Mouse (Mus musculus) limb, embryonic 12.5 days (tissue): ENCODE data around the gene Oit3. TPM values are rescaled to one million over a fixed set of nuclear protein-coding genes. Genes with fewer than 3 reads are reported as not detected.

Experiments
- ATAC-seq: fragments of 200-750 bp; cut with Nextera tagmentation; 2 replicates; pipeline ENCODE4 v1.8.0; 2017; ENCODE audit warnings: low read depth, moderate TSS enrichment; ENCODE audit not compliant: insufficient number of reproducible peaks, insufficient read depth, low FRiP score, low TSS enrichment
- H3K27ac ChIP-seq: fragments of 300-500 bp; sonication (generic); 2 replicates; pipeline ENCODE4 v1.5.1; 2016; ENCODE audit warnings: mild to moderate bottlenecking, moderate library complexity
- H3K27me3 ChIP-seq: fragments of 300-500 bp; sonication (generic); 2 replicates; pipeline ENCODE4 v1.6.1; 2016; ENCODE audit warnings: mild to moderate bottlenecking, moderate library complexity
- H3K36me3 ChIP-seq: fragments of 300-500 bp; sonication (generic); 2 replicates; pipeline ENCODE4 v1.6.1; 2016; ENCODE audit warnings: mild to moderate bottlenecking, moderate library complexity
- H3K4me1 ChIP-seq: fragments of 300-500 bp; sonication (generic); replicated peaks from 2 replicates; pipeline ENCODE4 v1.6.1; 2016
- H3K4me2 ChIP-seq: fragments of 300-500 bp; sonication (generic); 2 replicates; pipeline ENCODE4 v1.6.1; 2016; ENCODE audit warnings: mild to moderate bottlenecking, moderate library complexity
- H3K4me3 ChIP-seq: fragments of 300-500 bp; sonication (generic); replicated peaks from 2 replicates; pipeline ENCODE4 v1.5.1; 2016; ENCODE audit warnings: mild to moderate bottlenecking
- H3K9ac ChIP-seq: fragments of 300-500 bp; sonication (generic); replicated peaks from 2 replicates; pipeline ENCODE4 v1.6.1; 2016; ENCODE audit warnings: mild to moderate bottlenecking, moderate library complexity
- H3K9me3 ChIP-seq: fragments of 300-500 bp; sonication (generic); 2 replicates; pipeline ENCODE4 v1.6.1; 2016; ENCODE audit warnings: mild to moderate bottlenecking, moderate library complexity
- WGBS: fragments of 180-500 bp; shearing (Covaris S2); methylation state at CpG from one replicate; pipeline ENCODE4 v1.1.7; 2016; 5-methylcytosine and 5-hydroxymethylcytosine counted together
- polyA plus RNA-seq: library from polyadenylated mRNA; unstranded; fragments of >200 nt; fragmentation: Nextera tagmentation; extraction: Ambion mirVana; gene quantifications from 2 replicates; pipeline ENCODE4 v1.2.1, GENCODE M21; 2016

Oit3 gene
- polyA plus RNA-seq, 1 experiment from 2014 or later: 1.5 TPM

DNA sequence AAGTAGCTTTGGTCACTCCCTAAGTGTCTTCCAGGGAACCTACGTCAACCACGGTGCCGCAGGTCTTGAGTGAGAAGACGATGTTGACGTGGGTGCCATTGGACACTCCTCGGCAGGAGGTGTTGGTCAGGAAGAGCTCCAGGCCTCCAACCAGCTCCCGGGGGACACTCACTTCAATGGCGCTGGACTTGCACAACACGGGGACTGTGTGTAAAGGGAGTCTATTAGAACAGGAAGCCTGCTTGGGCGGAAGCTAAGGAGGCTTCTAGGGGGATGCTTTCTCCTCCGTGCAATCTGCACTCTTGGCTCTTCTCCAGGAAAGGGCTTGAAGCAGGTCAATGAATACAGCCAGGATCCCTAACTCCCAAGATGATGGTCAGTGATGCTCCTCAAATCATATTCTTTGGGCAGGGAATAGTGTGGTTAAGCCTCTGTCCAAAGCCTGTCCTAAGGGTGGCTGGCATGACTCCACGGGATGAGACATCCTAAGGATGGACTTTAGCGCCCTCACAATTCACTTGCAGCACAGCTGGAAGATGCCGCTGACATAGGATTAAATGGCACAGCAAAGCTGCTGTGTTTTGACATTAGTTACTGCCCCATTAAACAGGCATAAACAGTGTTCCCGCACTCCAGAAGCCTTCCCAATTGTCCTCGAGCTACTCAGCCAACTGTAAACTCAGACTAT lies 12.0 kb downstream of the Oit3 start:
- Histone ChIP-seq H3K4me1 (0 out of 2 replicates have a peak, but pooled peaks cover 2% of the 10 kb centered on the region), H3K27me3 (no peaks in the 10 kb centered on the region), H3K9ac (no peak overlapping the region), H3K27ac (no peak overlapping the region), H3K4me2 (no peak overlapping the region), H3K36me3 (no peaks in the 10 kb centered on the region), H3K9me3 (no peaks in the 10 kb centered on the region), H3K4me3 (no peak overlapping the region)
- WGBS: 81% methylated on average over 16 of the region's 16 CpGs
- ATAC-seq: no peak

DNA sequence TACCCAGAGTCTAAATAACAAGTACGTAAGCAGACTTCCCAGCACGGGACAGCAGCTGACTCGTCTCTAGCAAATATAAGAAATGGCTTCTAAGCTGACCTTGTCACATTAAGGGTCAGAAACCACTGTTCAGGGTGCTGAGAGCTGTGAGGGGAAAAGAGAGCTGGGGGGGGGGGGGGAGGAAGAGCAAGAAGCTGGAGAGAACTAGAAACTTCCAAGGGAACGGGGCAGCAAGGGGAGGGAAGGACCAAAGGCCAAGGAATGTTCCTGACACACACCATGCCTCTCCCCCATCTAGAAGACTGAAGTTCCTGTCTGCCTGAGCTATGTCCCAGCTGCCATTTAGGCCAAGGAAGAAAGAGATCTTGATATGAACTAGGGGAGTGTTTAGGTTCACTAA lies 15.2 kb downstream of the Oit3 start:
- Histone ChIP-seq H3K4me3 (no peak overlapping the region), H3K36me3 (no peaks in the 10 kb centered on the region), H3K27ac (no peak overlapping the region), H3K9ac (no peak overlapping the region), H3K27me3 (no peaks in the 10 kb centered on the region), H3K4me2 (no peak overlapping the region), H3K4me1 (0 out of 2 replicates have a peak, but pooled peaks cover 4% of the 10 kb centered on the region), H3K9me3 (no peaks in the 10 kb centered on the region)
- ATAC-seq: no peak
- WGBS: 82% methylated on average over 4 of the region's 4 CpGs

DNA sequence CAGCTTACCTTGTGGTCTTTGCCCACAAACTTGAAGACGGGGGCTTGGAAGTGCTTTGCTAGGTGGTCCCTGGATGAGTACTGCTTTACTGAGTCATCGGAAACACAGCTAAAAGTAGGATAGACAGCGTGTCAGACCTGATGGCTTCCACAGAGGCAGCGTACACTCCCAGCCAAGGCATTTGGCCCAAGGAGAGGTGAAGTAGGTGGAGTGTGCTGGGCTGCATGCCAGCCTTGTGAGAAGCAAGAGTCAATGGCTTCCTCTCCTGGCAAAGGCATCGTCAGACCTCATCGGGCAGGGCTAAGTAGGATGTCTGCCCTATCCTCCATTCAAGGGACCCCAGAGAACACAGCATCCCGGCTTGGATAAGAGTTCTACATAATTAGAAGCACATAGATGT lies 16.2 kb downstream of the Oit3 start:
- no peaks in the 10 kb centered on the region for H3K27me3 ChIP-seq
- no peak overlapping the region for H3K4me2 ChIP-seq
- no peak overlapping the region for H3K9ac ChIP-seq
- H3K4me1 ChIP-seq: 0 out of 2 replicates have a peak, but pooled peaks cover 4% of the 10 kb centered on the region
- no peaks in the 10 kb centered on the region for H3K36me3 ChIP-seq
- H3K27ac ChIP-seq: no peak overlapping the region
- no peak for ATAC-seq
- no peaks in the 10 kb centered on the region for H3K9me3 ChIP-seq
- 89% methylated on average over 7 of the region's 7 CpGs for WGBS
- H3K4me3 ChIP-seq: no peak overlapping the region

DNA sequence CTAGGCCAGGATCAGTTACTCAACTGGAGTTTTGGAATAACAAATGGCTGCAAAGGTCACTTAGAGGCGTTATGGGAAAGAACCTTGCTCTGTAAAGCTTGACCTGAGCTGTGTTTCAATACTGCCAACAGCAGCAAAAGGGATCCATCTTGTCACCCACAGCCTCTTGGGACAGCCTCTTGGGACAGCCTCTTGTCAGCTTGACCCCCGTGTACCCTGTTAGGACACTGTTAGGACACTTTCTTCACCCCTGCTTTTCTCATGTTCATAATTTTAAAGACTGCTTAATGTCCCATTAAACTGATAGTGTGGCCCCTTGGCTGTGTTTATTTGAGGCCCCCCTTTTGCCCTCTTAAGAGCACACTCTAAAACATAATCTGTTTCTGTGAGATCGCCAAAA lies 17.1 kb downstream of the Oit3 start:
- Histone ChIP-seq H3K4me2 (no peak overlapping the region), H3K4me3 (no peak overlapping the region), H3K27me3 (no peaks in the 10 kb centered on the region), H3K9me3 (no peaks in the 10 kb centered on the region), H3K27ac (no peak overlapping the region), H3K4me1 (0 out of 2 replicates have a peak, but pooled peaks cover 4% of the 10 kb centered on the region), H3K36me3 (no peaks in the 10 kb centered on the region), H3K9ac (no peak overlapping the region)
- WGBS: 63% methylated on average over 3 of the region's 3 CpGs
- ATAC-seq: no peak

DNA sequence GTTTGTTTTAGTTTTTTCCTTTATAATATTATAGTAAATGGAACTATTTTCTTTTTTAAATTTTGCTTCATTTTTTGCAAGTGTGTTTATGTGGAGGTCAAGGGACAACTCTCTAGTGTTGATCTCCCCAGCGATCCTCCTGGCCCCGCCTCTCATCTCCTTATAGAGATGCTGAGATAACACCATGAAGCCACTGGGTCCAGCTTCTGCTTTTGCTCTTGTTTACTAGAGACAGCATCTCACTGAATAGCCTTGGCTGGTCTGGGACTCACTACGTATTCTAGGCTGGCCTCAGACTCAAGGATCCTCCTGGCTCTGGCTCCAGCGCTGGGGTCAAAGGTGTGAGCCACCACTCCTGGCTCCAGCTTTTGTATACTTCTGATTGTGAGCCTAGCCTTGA lies 22.1 kb downstream of the Oit3 start:
- no peak for ATAC-seq
- WGBS: 86% methylated on average over 4 of the region's 4 CpGs
- H3K36me3 ChIP-seq: no peaks in the 10 kb centered on the region
- H3K4me3 ChIP-seq: no peak overlapping the region
- H3K9ac ChIP-seq: no peak overlapping the region
- 0 out of 2 replicates have a peak, but pooled peaks cover 2% of the 10 kb centered on the region for H3K4me1 ChIP-seq
- H3K27ac ChIP-seq: no peak overlapping the region
- no peaks in the 10 kb centered on the region for H3K9me3 ChIP-seq
- no peaks in the 10 kb centered on the region for H3K27me3 ChIP-seq
- H3K4me2 ChIP-seq: no peak overlapping the region

DNA sequence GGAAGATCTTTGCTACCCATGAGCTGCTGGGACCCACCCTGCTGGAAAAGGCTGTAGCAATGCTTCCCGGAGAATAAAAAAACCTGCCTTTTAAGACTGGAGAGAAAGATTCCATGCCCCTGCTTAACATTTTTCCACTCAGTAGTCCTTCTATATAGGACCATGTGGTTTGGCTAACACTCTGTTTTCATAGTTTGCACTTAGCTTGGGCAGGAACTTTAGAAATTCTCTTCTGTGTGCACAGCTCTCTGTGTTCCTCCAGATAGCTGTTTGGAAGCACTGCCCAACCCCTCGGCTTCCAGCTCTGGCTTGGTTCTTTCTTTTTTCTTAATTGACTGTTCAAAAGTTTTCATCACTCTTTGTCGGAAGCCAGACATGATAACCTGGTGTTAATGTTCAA lies 25.0 kb downstream of the Oit3 start:
- H3K4me2 ChIP-seq: no peak overlapping the region
- ATAC-seq: no peak
- WGBS: 77% methylated on average over 3 of the region's 3 CpGs
- H3K36me3 ChIP-seq: no peaks in the 10 kb centered on the region
- no peak overlapping the region for H3K4me3 ChIP-seq
- no peak overlapping the region for H3K9ac ChIP-seq
- H3K4me1 ChIP-seq: no peaks in the 10 kb centered on the region
- 0 out of 2 replicates have a peak, but pooled peaks cover 3% of the 10 kb centered on the region for H3K9me3 ChIP-seq
- no peaks in the 10 kb centered on the region for H3K27me3 ChIP-seq
- H3K27ac ChIP-seq: no peak overlapping the region

DNA sequence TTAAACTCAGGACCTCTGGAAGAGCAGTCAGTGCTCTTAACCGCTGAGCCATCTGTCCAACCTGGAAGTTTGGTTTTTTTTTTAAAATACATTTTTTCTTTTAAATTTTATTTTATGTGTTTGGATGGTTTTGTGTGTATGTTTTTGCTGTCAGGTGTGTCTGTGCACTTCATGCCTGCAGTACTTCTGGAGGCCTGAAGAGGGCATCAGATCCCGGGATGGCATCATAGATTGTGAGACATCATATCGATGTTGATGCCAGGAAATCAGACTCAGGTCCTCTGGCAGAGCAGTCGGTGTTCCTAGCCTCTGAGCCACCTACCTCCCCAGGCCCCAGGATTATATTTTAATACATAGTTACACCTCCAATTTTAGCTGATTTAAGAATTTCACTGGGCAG lies 27.9 kb downstream of the Oit3 start:
- Histone ChIP-seq H3K27ac (no peak overlapping the region), H3K4me1 (peaks cover 2% of the 10 kb centered on the region), H3K9me3 (0 out of 2 replicates have a peak, but pooled peaks cover 3% of the 10 kb centered on the region), H3K9ac (no peak overlapping the region), H3K36me3 (no peaks in the 10 kb centered on the region), H3K4me2 (no peak overlapping the region), H3K27me3 (no peaks in the 10 kb centered on the region), H3K4me3 (no peak overlapping the region)
- ATAC-seq: no peak
- WGBS: 92% methylated on average over 4 of the region's 4 CpGs

DNA sequence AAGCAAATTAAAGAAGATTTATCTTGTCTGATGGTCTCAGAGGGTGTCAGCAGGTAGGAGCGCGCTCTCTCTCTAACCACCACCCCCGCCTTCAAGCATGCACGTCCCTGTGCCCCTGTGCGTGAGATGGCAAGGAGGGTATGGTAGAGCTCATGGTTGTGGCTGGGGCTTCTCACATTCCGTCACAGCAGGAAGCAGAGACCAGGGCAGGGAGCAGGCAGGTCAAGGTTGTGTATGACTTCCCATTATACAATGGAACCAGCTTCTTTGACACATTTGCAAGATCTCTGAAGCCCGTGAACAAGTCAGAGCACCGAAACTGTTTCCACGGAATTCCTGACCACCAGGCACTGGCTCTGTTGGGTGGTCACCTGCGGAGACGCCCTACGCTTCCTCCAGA lies 31.3 kb downstream of the Oit3 start:
- Histone ChIP-seq H3K9me3 (0 out of 2 replicates have a peak, but pooled peaks cover 3% of the 10 kb centered on the region), H3K4me2 (no peak overlapping the region), H3K9ac (no peak overlapping the region), H3K4me1 (peaks cover 13% of the 10 kb centered on the region), H3K27ac (no peak overlapping the region), H3K4me3 (no peak overlapping the region), H3K36me3 (no peaks in the 10 kb centered on the region), H3K27me3 (no peaks in the 10 kb centered on the region)
- no peak for ATAC-seq
- 79% methylated on average over 12 of the region's 12 CpGs for WGBS

DNA sequence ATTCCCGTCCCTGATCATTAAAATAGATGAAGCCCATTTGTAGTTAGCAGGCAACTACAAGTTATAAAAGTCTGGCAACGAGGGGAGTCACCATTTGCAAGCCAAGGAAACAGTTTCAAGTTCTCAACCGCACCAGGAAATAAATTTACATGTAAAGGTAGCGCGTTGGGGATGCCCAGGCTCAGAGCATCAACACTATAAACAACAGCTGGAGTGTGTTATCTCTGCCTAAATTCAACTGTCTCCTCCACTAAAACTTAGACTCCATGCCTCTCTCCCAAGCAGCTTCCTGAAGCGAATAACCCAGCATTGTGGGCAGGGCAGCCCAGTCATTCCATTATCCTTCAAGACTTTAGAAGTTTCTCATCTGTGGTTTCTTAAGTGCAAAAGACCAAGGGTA lies 33.1 kb downstream of the Oit3 start:
- no peak overlapping the region for H3K4me3 ChIP-seq
- H3K27me3 ChIP-seq: no peaks in the 10 kb centered on the region
- peaks cover 18% of the 10 kb centered on the region for H3K4me1 ChIP-seq
- ATAC-seq: no peak
- no peaks in the 10 kb centered on the region for H3K36me3 ChIP-seq
- H3K27ac ChIP-seq: no peak overlapping the region
- H3K9ac ChIP-seq: no peak overlapping the region
- H3K4me2 ChIP-seq: no peak overlapping the region; the same call in 1 of the 2 replicates
- no peaks in the 10 kb centered on the region for H3K9me3 ChIP-seq
- WGBS: 21% methylated on average over 6 of the region's 6 CpGs

DNA sequence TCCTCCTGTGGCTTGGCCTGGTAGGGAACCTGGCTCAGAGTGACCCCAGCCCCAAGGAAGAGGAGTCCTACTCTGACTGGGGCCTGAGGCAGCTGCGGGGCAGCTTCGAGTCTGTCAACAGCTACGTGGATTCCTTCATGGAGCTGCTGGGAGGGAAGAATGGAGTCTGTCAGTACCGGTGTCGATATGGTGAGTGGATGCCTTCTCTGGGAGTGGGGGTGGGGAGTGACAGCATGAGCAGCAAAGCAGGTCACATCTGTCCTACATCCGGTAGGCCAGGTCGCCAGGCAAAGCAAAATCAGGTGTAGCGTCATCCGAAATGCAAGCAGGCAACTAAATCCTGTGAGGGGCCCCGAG lies 37.8 kb downstream of the Oit3 start:
- WGBS: 76% methylated on average over 10 of the region's 10 CpGs
- H3K9me3 ChIP-seq: 0 out of 2 replicates have a peak, but pooled peaks cover 4% of the 10 kb centered on the region
- no peak overlapping the region for H3K4me3 ChIP-seq

DNA sequence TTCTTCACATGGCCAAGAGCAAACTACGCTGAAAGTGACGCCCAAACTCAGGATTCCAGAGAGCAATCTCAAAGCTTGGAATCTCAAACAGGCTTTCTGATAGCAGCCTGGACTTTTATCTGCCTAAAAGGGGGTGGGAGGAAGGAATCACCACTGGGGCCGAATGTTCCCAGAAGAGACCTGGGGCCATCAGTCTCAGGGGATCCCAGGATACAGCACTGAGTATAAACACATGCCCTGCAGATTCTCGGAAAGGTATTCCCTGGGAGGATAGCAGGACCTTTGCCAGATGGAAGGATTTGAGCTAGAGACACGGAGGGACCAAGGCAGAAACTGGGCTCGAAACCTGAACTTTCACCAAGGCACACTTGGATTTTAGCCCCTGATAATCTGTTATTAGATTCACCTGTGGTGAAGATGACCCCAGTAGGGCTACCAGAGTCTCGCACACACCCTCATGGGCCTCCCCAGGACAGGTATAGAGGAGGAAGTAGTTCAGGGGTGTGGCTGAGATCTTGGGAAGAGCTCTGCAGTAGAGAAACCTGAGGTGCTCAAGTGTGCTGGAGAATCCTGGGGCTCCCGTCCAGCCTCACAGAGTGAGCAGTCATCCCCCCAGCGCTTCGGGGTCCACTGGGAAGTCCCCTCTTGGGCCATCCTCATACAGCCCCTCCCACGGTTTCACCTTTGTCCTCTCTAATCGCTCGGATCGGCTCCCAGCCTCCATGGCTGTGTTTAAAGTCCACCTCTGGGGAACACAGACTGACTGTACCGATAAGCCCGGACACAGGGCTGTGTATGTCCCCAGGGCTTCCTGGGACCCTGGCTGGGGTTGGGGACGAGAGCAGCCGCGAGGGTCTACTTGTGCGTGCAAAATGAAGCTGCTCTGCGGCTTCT lies 38.4 kb downstream of the Oit3 start, which contains the start of gene Pla2g12b:
Gene Pla2g12b (plus strand): TSS at position 762 of the 894 bp plus-strand sequence.
- no peak for ATAC-seq

More for the DNA sequence above, 37.8 kb downstream of the Oit3 start:
- H3K4me2 ChIP-seq: no peak overlapping the region
- no peak for ATAC-seq
- H3K36me3 ChIP-seq: no peaks in the 10 kb centered on the region
- H3K9ac ChIP-seq: no peak overlapping the region
- H3K27me3 ChIP-seq: no peaks in the 10 kb centered on the region
- no peak overlapping the region for H3K27ac ChIP-seq
- H3K4me1 ChIP-seq: peaks cover 20% of the 10 kb centered on the region

More for the DNA sequence above, 38.4 kb downstream of the Oit3 start, which contains the start of gene Pla2g12b:
- H3K4me1 ChIP-seq: peaks cover 14% of the 10 kb centered on the region
- H3K36me3 ChIP-seq: no peaks in the 10 kb centered on the region
- no peak within 1 kb of the TSS for H3K9ac ChIP-seq
- H3K4me3 ChIP-seq: no peak within 1 kb of the TSS
- H3K27me3 ChIP-seq: no peaks in the 10 kb centered on the region
- WGBS: 77% methylated on average over 21 of the region's 21 CpGs
- no peak within 1 kb of the TSS for H3K4me2 ChIP-seq
- 0 out of 2 replicates have a peak, but pooled peaks cover 4% of the 10 kb centered on the region for H3K9me3 ChIP-seq
- no peak within 1 kb of the TSS for H3K27ac ChIP-seq
